Mouse (Mus musculus): ENCODE measurements around the gene Vwa5b2.

The Vwa5b2 gene

DNA sequence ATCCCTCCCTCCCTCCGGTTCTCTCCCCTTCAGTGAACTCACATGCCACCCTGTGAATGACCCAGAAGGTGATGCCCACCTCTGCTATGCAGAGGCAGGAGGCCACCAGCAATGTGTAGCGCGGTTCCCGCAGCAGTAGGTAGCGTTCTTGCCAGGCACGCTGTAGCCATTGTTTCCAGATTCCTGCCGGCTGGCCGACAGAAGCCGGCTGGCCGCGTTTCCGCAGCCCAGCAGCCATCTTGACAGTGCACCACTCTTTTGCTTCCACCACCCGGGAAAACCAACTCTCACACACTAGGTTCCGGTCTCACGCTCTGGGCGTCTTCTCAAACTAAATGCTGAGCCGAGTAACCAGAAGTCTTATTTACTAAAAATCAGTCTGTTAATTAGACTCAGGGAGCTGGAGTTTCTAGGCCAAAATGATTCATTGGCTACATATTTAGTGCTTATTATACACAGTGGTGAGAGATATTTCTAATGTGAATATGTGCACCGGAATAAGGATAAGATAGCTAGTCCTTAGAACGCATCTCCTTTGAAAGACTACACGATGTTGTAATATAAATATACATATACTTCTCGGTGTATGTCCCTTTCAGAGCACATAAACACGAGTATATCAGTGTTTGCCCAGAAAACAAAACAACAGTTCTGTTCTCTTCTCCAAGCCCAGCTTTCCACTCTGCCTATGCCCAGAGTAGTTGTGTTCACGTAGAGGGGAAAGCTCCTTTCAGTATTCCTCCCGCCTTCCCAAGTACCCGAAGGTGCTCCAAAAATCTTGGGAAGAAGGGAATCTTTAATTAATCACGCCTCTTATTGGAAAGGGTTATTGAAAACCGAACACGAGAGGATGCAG lies 21.5 kb downstream of the Vwa5b2 start:
- peak; percentile 85 to 86 for DNase-seq (ENCODE audit: low spot score in 2 of 2)

DNA sequence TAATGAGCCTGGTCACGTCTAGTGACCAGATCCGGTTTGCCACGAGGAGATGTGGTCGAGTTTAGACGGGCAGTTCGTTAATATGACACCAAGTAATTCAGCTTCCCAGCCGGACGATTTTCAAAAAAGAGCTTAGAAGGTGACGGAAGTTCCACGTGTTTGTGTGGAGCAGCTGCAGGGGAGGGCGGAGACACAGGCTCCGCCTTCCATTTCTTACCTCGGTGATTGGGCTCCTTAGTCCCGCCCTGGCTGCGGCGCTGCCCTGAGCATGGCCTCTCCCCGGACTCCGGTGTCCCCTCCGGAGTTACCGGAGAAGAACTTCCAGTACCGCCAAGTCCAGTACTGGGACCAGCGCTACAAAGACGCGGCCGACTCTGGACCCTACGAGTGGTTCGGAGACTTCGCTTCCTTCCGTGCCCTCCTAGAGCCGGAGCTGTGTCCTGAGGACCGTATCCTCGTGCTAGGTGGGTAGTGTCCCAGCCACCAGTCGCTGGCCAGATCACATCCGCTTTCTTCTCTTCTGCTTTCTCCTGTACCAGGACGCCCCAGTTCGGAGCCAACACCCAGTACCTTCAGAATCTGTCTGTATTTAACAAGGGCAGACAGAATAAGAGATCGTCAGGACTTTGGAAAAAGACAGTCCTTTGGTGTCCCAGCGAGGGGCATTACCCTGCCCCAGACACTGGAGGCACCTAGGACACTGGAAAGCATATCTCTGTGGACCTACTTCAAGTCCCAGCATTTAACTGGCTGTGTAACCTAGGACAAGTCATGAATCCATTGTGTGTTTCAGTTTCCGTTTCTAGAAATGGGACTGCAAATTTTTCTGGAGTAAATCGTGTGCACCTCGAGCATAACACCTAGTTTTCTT lies 22.3 kb downstream of the Vwa5b2 start, which contains the start of the genes Eef1akmt4, Gm49333 and Alg3:
Gene Eef1akmt4 (plus strand): TSS at position 237 of the 871 bp plus-strand sequence.
Gene Gm49333 (plus strand): TSS at position 254 of the 871 bp plus-strand sequence.
Gene Alg3 (minus strand): TSS at position 379 of the 871 bp plus-strand sequence.
- DNase-seq (ENCODE audit: low spot score in 2 of 2), result peak; percentile 84 to 89

DNA sequence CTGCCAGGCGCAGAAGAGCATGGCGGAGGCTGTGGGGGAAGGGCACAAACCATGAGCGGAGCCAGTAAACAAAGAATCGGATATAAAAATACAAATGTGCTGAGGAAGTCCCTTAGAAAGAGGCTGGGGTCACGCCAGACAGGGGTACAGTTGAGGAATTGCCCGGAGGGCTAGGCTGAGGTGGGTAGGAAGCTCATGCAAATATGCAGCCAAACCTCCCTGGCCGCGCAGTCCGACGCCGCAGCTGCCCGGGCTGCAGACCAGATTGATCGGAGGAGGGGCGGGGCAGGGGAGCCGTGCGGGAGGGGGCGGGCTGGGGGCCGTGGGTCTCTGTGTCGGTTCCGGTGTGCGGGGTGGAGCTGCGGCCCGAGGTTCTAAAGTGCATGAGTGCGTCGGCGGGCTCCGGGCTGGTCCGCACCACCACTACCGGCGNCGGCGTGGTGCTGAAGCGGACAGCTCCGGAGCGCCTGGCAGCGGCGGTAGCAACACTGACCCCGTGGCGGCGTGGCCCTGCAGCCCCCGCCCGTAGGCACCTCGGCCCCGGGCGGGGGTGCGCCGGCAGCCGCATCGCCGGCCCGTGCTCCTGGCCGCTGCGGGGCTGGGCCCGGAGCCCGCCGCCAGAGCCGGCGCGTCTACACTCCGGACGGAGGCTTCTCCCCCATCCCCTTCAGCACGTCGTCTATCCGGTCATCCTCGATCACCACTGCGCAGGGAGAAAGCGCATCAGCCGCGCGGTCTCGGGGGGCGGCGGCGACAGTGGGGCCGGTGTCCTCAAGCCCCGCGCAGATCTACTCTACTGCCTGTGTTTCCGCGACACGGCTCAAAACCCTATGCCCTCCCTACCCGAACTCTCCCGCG lies 30.5 kb downstream of the Vwa5b2 start:
- DNase-seq (ENCODE audit: low spot score in 2 of 2), result no peak

DNA sequence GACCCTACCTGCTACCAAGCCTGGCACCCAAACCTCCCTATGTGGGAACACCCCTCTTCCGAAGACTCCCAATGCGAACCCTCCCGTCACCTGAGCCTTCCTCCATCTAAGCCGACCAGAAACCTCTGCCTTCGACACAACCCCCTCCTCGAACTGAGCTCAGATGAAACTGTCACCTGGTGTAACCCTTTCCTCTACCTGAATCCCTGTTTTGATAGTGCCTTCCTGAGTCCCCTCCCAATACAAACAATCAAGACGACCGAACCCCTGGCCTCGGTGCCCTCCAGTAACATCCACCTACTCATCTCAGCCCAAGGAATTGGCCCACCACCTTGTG lies 31.1 kb downstream of the Vwa5b2 start:
- DNase-seq (ENCODE audit: low spot score in 2 of 2), result no peak

DNA sequence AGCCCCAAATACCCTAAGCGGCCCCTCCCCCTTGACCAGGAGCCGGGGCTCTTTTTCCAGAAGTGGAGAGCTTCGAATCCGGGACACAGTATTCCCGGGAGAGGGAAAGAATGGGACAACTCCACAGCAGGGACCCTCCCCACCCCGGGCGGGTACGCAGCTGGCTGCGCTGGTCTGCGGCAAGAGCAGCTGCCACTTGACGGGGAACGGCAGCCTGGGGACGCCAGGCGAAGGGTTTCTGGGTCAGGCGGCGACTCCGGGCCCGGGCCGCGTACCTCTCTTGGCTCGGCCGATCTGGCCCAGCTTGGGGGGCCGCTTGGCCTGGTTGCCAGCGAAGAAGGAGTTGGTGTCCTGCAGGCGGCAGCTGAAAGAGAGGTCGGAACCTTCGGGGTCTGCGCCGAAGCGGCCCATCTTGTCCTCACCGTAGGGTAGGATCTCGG lies 31.5 kb downstream of the Vwa5b2 start:
- peak; percentile 46 to 47 for DNase-seq (ENCODE audit: low spot score in 2 of 2)

DNA sequence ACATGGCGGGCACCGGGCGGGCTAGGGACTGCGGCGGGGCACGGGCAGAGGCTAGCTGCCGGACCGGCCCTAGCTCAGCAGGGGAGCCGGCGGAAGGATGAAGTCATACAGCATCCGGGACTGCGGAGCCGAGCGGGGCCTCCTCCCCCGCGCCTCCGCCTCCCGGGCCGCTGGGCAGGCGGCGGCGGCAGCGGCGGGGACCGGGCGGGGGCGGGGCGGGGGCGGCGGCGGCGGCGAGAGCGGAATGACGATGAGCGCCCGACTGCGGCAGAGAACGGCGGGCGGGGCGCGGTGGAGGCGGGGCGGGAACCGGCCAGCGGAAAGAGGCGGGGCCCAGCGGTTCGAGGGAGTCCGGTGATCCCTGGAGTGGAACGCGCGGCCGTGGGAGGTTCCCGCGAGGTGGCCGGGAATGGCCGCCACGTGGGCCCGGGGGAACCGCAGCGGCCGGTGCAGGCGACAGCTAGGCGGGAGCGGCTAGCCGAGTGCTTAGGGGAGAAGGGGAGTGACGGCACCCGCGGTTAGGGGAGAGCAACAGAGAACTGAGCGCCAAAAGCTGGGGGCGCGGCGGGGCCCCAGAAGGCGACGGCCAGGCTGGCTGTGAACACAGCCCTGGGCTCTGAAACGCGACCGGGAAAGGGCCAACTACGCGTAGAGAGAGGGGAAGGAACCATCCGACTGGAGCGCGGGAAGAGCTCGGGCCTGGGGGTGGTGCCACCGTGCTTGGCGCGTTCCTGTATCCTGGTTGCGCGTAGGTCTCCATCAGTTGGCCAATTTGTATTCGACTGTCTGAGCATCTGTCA lies 32.1 kb downstream of the Vwa5b2 start, which contains the start of gene Camk2n2:
Gene Camk2n2 (minus strand): TSS at position 97 of the 800 bp plus-strand sequence.
- DNase-seq (ENCODE audit: low spot score in 2 of 2), result peak; percentile 64 to 72

DNA sequence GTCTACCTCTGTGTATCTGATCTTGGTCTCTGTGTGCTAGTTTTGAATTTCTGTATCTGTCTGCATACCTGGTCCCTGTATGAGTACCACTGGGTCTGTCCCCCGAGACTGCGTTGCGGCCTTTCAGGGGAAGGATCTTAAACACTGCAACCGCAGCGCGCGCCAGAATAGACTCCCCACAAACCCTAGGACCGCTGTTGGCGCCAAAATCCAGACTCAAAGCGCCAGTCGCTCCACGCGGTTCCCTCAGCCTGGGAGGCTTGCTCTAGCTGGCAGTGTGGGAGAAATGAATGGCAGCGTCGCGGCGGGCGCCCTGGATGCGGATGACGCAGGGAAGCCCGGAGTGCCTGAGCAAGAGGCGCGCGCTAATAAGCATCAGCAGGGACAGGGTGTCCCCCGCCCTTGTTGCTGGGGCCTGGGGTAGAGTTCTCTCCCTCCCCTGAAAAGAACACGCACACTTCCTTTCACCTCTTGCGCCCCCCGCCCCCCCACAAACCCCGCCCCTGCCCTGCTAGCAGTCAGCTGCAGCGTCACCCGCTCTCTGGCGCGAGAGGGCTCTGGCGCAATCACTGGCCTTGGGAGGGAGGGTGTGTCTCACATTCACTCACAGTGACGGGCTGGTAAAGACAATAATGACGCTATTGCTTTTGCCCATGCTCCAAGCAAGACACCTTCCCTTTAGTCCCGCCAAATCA lies 32.9 kb downstream of the Vwa5b2 start:
- peak; percentile 81 to 85 for DNase-seq (ENCODE audit: low spot score in 2 of 2)

DNA sequence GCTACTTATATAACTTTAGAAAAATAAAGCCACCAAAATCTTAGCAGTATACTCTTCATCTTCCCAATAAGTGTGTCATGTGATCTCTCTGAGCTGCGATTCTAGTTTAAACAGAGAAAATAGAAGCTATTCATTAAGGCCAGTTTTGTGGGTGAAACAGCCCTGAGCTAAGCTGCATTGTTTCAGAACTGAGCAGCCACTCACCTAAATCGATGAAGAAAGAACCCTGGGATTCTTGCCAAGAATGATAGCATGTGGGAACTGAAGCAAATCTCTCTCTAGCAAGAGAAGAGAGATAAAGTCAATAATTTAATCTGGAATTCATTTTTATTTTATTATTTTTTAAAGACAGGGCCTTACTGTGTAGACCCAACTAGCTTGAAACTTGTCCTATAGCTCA lies 33.9 kb downstream of the Vwa5b2 start:
- no peak for DNase-seq (ENCODE audit: low spot score in 2 of 2)

DNA sequence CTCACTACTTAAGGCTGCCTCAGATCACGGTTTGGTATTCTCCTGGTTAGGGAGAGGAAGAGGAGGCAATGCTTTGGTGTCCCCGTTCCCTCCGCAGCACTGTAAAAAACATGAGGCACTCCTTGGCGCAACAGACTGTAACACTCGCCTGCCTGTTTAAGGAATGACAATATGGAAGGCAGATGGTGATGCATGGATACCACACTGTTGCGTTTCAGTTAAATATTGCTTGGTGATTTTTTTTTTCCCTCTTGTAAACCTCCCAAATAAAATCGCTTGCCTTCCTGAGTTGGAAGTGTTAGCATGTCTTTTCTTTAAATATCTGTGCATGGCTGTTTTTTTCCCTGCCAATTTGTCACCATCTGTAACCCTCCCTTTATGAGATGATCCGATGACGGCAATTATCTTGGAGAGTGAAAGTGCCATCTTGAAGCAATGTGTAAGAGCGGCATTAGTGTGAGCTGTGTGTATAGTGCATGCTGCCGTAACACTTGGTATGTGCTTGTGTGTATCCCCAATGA lies 39.7 kb downstream of the Vwa5b2 start:
- peak; percentile 60 to 82 for DNase-seq (ENCODE audit: low spot score in 2 of 2)

DNA sequence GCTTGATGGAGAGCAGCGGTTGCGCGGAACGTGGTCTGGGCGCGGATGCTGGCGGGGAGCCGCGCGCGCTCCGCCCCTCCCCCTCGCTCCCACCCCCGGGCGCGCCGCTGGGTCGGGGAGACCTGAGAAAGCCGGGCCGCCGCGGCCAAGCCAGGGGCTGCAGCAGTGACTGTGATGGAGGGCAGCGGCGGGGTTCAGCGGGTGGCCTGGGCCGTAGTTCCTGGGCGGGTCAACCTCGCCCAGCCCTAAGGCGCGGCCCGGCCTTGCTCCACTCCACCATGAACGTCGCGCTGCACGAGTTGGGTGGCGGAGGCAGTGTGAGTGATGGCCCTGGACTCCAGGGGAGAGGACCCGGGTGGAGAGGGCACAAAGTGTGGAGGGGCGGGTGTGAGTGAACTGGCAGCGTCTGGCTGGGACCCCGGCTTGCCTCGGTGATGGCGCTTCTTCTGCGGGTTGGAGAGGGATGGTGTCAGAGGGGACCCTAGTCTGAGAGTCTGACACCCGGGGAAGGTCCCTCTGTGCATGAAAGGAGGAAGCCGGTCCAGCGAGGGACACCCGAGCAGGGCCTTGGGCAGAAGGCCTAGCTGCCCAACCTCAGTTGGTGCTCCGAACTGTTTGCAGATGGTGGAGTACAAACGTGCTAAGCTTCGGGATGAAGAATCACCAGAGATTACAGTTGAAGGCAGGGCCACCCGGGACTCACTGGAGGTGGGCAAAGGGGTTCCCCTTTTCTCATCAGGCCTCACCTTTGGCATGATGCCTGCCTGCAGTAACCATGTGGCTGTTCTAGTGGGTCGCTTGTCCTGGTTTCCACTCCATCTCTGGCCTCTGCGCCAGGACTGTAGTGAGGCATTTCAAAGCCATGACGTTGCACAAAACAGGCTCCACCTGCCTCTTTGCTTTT lies 40.7 kb downstream of the Vwa5b2 start, which contains the start of gene Ece2:
Gene Ece2 (plus strand): TSS at position 98 of the 904 bp plus-strand sequence.
- peak; percentile 61 to 71 for DNase-seq (ENCODE audit: low spot score in 2 of 2)

DNA sequence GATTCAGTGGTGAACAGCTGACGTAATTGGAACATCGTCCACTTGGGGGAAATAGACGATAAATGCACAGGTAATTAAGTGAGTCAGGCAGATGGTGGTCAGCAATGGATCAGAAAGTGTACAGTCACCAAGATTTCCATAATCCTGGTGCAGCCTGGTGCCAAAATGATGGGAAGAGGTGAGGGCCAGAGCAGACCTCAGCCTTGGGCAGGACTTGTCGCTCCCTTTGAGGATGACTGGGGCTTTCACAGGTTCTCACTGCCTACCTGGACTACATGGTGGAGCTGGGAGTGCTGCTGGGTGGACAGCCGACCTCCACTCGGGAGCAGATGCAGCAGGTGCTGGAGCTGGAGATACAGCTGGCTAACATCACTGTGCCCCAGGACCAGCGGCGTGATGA lies 48.1 kb downstream of the Vwa5b2 start:
- no peak for DNase-seq (ENCODE audit: low spot score in 2 of 2)

DNA sequence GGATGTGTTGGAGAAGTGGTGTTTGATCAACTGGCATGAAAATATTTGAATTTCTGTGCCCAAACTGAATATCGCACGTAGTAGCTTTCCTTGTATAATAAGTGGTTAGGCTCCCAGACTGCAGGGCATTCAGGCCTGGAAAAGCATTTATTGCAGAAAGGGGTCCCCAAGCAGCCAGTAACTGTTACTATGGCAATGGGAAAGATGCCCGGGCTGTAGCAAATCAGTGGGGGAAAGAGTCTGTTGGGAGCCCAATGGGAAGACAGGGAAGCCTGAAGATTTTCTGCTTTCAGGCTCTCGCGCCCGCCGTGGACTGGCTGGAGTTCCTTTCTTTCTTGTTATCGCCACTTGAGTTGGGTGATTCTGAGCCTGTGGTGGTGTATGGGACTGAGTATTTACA lies 49.1 kb downstream of the Vwa5b2 start:
- DNase-seq (ENCODE audit: low spot score in 2 of 2), result peak; percentile 90 to 91

DNA sequence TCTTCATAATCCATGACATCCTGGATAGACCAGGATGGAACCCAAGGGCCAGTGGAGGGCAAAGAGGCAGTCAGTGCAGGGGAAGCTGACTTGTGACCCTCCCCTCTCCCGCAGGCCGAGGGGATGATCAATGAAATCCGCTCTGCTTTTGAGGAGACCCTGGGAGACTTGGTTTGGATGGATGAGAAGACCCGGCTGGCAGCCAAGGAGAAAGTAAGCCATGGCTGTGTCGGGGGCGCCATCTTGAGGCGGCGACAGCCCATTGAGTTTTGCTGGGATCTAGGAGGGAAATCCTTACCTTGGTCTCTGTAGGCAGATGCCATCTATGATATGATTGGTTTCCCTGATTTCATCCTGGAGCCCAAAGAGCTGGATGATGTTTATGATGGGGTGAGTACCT lies 52.9 kb downstream of the Vwa5b2 start:
- peak; percentile 86 to 91 for DNase-seq (ENCODE audit: low spot score in 2 of 2)

DNA sequence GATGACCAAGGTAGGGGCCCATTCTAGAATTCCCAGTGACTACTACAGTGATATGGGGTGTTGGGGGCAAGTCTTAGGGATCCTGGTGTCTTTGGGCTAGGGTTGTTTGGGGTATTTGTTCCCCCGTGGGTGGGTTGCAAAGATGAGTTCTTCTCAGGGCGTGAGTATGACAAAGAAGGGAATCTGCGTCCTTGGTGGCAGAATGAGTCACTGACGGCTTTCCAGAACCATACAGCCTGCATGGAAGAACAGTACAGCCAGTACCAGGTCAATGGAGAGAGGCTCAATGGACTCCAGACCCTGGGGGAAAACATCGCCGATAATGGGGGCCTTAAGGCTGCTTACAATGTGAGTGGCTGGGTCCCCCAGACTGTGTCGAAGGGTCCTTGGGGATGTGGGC lies 54.6 kb downstream of the Vwa5b2 start:
- DNase-seq (ENCODE audit: low spot score in 2 of 2), result no peak

DNA sequence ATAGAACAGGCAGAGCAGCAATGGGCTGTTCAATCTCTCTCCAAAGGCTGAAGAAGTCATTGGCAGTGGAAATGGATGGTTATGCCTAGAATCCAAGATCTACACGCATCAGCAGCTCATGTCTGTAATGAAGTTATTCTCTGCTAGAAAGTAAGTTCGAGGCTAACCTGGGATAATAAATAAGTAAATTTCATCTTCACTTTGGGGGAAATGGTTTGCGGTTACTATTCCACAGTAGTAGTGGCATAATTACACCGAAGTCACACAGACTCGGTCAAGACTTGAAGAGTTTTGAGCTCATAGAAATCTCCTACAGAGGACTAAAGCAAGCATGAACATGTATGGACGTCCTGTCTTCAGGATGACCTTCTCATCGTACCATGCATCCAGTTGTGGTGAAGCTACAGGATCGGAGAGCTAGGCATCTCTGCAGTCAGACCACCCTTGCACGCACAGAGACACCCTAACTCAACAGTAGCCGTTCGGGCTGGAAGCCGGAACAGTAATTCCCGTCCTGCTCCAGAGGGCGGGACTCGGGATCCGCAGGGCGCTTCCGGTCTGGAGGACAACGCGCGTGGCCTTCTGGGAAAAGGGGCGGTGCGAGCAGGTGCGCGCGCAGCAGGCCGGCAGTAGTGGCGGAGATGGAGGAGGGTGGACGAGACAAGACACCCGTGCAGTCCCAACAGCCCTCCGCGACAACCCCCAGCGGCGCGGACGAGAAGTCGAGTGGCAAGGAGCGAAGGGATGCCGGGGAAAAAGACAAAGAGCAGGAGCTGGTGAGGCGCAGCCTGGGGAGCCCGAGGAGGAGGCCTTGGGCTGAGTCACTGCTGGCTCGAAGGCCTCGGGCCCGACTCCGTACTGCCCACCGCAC lies 62.0 kb downstream of the Vwa5b2 start, which contains the start of gene Psmd2:
Gene Psmd2 (plus strand): TSS at position 577 of the 871 bp plus-strand sequence.
- peak; percentile 97 to 98 for DNase-seq (ENCODE audit: low spot score in 2 of 2)

DNA sequence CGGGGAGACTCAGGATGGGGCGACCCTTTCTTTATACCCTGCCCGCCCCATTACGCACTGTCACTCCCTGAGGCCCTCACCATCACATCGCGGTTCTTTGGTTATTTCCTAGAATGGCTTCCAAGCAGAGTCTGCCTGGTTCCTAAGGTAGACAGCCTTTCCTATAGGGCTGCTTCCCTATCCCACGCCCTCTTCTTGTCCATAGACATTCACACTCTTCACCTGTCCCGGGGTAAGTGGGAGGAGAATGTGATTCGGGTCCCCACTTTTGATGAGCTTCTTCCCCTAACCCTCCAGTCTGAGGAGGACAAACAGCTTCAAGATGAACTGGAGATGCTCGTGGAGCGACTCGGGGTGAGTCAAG lies 62.7 kb downstream of the Vwa5b2 start:
- DNase-seq (ENCODE audit: low spot score in 2 of 2), result no peak

DNA sequence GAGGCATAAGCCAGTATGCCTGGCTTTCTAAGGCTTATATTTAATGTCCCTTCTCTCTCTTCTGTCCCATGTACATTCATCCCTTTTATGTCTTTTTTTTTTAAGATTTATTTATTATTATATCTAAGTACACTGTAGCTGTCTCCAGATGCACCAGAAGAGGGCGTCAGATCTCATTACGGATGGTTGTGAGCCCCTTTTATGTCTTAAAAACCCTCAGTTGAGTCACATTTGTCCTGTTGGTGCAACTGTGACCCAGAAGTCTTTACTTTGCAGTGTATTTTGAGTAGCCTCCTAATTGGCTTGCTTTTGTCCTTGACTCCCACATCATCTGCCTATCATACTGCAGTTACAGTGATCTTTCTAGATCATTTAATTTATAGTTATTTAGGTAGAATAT lies 64.0 kb downstream of the Vwa5b2 start:
- no peak for DNase-seq (ENCODE audit: low spot score in 2 of 2)

Data from right cerebral cortex, postnatal 10 days (tissue).